Mouse (Mus musculus) intestine, embryonic 14.5 days (tissue): Measurements from ENCODE around the gene Wnt7b. TPM values are rescaled to one million over a fixed set of nuclear protein-coding genes. Genes with fewer than 3 reads are reported as not detected.
A peak's percentile ranks its signal among the peaks of the same experiment; 100 is the strongest.

Source experiments
- ATAC-seq: fragments of 200-750 bp; cut with Nextera tagmentation; replicated peaks from 2 replicates; pipeline ENCODE4 v1.8.0; 2017; ENCODE audit warnings: low read depth, moderate number of reproducible peaks, moderate TSS enrichment, moderate library complexity; ENCODE audit not compliant: low FRiP score, low TSS enrichment
- DNase-seq: peaks from one replicate; pipeline ENCODE4 v3.0.0-alpha.2; 2018; ENCODE audit warnings: low spot score
- H3K27ac ChIP-seq: fragments of 300-500 bp; sonication (generic); 2 replicates; pipeline ENCODE4 v1.5.1; 2014; ENCODE audit warnings: low read depth, mild to moderate bottlenecking, control low read depth
- H3K27me3 ChIP-seq: fragments of 300-500 bp; sonication (generic); replicated peaks from 2 replicates; pipeline ENCODE4 v1.6.1; 2014; ENCODE audit warnings: low read length, control low read depth; ENCODE audit not compliant: control insufficient read depth, insufficient read depth
- H3K36me3 ChIP-seq: fragments of 300-500 bp; sonication (generic); 2 replicates; pipeline ENCODE4 v1.6.1; 2014; ENCODE audit warnings: low read length, control low read depth; ENCODE audit not compliant: control insufficient read depth, insufficient read depth
- H3K4me1 ChIP-seq: fragments of 300-500 bp; sonication (generic); replicated peaks from 2 replicates; pipeline ENCODE4 v1.6.1; 2014; ENCODE audit warnings: low read length, control low read depth, mixed read lengths; ENCODE audit not compliant: control insufficient read depth, insufficient read depth
- H3K4me2 ChIP-seq: fragments of 300-500 bp; sonication (generic); 2 replicates; pipeline ENCODE4 v1.6.1; 2014; ENCODE audit warnings: low read length
- H3K4me3 ChIP-seq: fragments of 300-500 bp; sonication (generic); 2 replicates; pipeline ENCODE4 v1.5.1; 2014; ENCODE audit warnings: low read depth, low read length, control low read depth, mixed read lengths
- H3K9ac ChIP-seq: fragments of 300-500 bp; sonication (generic); 2 replicates; pipeline ENCODE4 v1.6.1; 2014; ENCODE audit warnings: mild to moderate bottlenecking, low read length
- H3K9me3 ChIP-seq: fragments of 300-500 bp; sonication (generic); 2 replicates; pipeline ENCODE4 v1.6.1; 2016; ENCODE audit warnings: low read length, control low read depth; ENCODE audit not compliant: control insufficient read depth
- WGBS: fragments of 180-500 bp; shearing (Covaris S2); extraction: QIAGEN DNeasy Blood & Tissue Kit; methylation state at CpG from one replicate; pipeline ENCODE4 v1.1.7; 2014; 5-methylcytosine and 5-hydroxymethylcytosine counted together
- polyA plus RNA-seq: library from polyadenylated mRNA; unstranded; fragments of >200 nt; fragmentation: Nextera tagmentation; extraction: Ambion mirVana; gene quantifications from 2 replicates; pipeline ENCODE4 v1.2.1, GENCODE M21; 2014

Wnt7b gene
- polyA plus RNA-seq, 1 experiment from 2014 or later = 2.2 TPM

DNA sequence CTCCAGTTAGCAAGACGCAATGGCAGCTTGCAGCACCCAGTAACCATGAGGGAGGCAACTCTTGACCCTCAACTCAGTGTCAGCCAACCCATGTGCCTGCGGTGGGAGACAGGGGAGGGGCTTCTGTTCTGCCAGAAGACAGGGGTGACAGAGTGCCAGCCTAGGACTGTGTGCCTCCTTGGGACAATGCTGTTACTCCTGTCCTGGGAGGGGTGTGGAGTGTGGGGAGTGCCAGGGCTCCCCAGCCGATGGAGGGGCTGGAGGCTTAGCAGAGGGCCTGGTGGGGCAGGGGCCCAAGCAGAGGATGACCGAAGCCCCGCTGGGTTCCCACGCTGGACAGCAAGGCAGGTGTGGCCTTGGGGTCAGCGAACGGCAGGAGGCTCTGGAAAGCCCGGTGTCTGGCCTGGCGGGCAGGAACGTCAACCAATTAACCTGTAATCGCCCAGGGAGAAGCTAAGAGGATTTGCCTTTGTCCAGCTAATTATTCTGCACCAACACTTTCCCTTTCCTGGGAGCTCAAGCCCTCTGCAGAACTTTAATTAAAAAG is 57.8 kb downstream of the Wnt7b start:
- Histone ChIP-seq H3K4me3 (no peak overlapping the region), H3K9me3 (no peaks in the 10 kb centered on the region), H3K27me3 (no peaks in the 10 kb centered on the region), H3K4me2 (no peak overlapping the region), H3K27ac (no peak overlapping the region), H3K9ac (no peak overlapping the region), H3K4me1 (peaks cover 12% of the 10 kb centered on the region), H3K36me3 (no peaks in the 10 kb centered on the region)
- WGBS = 37% methylated on average over 12 of the region's 12 CpGs
- no peak for ATAC-seq
- no peak for DNase-seq

DNA sequence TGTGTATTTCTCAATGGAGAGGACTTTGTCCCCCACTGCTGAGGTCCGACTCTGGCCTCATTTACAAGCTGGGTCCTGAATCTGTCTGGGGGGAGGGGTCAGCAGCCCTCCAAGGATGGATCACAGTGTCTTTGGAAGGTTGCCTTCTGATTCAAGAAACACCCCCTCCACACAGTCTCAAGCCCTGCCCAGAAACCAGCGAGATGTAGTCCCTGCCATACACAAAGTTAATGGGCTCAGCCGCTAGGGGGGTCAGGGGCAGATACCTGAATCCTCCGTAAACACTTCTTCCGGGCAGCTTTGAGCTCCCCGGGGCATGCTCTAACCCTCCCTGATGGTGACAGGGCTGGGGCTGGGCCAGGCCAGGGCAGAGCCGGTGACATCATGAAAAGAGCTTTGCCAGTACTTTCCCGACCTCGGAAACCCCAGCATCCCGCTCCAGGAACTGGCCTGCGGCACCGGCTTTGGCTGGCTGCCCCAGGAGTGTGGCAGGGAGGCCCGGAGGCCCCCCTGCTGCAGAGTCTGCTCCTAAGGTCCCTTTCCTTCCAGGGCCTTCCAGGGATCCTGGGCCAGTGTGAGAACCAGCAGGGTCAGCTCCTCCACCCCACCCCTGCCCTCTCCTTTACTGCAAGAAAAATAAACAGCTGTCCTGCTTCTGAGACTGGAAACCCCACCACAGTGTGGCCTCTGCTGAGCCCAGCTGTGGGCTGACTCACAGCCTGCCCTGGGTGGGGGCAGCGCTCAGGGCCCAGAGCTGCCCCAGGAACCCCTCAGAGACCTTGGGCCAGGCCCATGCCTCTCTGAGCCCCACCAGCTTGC is 58.9 kb downstream of the Wnt7b start:
- Histone ChIP-seq H3K4me3 (no peak overlapping the region), H3K36me3 (no peaks in the 10 kb centered on the region), H3K9me3 (no peaks in the 10 kb centered on the region), H3K27ac (no peak overlapping the region), H3K4me1 (peaks cover 12% of the 10 kb centered on the region), H3K9ac (no peak overlapping the region), H3K27me3 (no peaks in the 10 kb centered on the region), H3K4me2 (peak overlapping the region; percentile 18; the same call in 1 of the 2 replicates)
- WGBS = 7% methylated on average over 14 of the region's 14 CpGs
- DNase-seq (peak; percentile 71), ATAC-seq (peak; percentile 62)

DNA sequence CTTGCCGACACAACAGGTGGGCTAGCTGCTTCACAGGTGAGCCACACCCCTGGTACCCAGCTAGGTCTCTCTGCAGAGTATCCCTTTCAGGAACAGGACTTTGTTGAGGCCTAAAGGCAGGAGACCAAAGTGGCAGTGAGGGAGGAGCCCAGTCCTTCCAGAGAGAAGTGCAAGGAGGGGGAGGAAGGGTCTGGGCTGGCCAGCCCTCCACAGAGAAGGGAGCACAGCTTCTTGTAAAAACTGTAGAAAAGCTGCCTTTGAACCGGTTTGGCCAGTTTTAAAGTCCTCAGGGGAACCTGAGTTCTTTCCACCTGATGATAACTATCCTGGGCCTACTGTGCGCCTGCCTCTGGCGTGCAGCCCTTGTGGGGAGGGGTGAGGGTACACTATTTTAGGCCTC is 62.8 kb downstream of the Wnt7b start:
- Histone ChIP-seq H3K27me3 (no peaks in the 10 kb centered on the region), H3K9ac (no peak overlapping the region), H3K4me2 (no peak overlapping the region), H3K36me3 (no peaks in the 10 kb centered on the region), H3K4me3 (no peak overlapping the region), H3K9me3 (no peaks in the 10 kb centered on the region), H3K27ac (no peak overlapping the region), H3K4me1 (peaks cover 12% of the 10 kb centered on the region)
- DNase-seq (no peak), ATAC-seq (peak; percentile 70; the same call in 1 of the 2 replicates)
- WGBS = 49% methylated on average over 4 of the region's 4 CpGs

- Histone ChIP-seq H3K36me3 (no peaks in the 10 kb centered on the region), H3K27ac (no peak overlapping the region), H3K9ac (no peak overlapping the region), H3K9me3 (no peaks in the 10 kb centered on the region), H3K4me3 (no peak overlapping the region), H3K4me2 (no peak overlapping the region), H3K27me3 (no peaks in the 10 kb centered on the region), H3K4me1 (no peaks in the 10 kb centered on the region)
- no peak for DNase-seq
- 70% methylated on average over 32 of the region's 32 CpGs for WGBS
- no peak for ATAC-seq
These were observed 74.8 kb downstream of the Wnt7b start for GRCm38 (mm10) chr15:85507370-85508014.

GRCm38 (mm10) chr15:85506680-85507079 is 75.6 kb downstream of the Wnt7b start:
- H3K27ac ChIP-seq = no peak overlapping the region
- no peaks in the 10 kb centered on the region for H3K4me1 ChIP-seq
- ATAC-seq (no peak), DNase-seq (no peak)
- no peak overlapping the region for H3K4me3 ChIP-seq
- 50% methylated on average over 1 of the region's 1 CpGs for WGBS
- H3K9ac ChIP-seq = no peak overlapping the region
- no peaks in the 10 kb centered on the region for H3K9me3 ChIP-seq
- no peaks in the 10 kb centered on the region for H3K27me3 ChIP-seq
- no peaks in the 10 kb centered on the region for H3K36me3 ChIP-seq
- no peak overlapping the region for H3K4me2 ChIP-seq

- H3K4me3 ChIP-seq = no peak overlapping the region
- ATAC-seq (no peak), DNase-seq (no peak)
- no peak overlapping the region for H3K27ac ChIP-seq
- no peaks in the 10 kb centered on the region for H3K36me3 ChIP-seq
- H3K4me1 ChIP-seq = no peaks in the 10 kb centered on the region
- H3K9ac ChIP-seq = no peak overlapping the region
- WGBS = 42% methylated on average over 14 of the region's 14 CpGs
- no peaks in the 10 kb centered on the region for H3K27me3 ChIP-seq
- H3K4me2 ChIP-seq = no peak overlapping the region
- H3K9me3 ChIP-seq = no peaks in the 10 kb centered on the region
These were observed 77.0 kb downstream of the Wnt7b start for GRCm38 (mm10) chr15:85505118-85505925.

DNA sequence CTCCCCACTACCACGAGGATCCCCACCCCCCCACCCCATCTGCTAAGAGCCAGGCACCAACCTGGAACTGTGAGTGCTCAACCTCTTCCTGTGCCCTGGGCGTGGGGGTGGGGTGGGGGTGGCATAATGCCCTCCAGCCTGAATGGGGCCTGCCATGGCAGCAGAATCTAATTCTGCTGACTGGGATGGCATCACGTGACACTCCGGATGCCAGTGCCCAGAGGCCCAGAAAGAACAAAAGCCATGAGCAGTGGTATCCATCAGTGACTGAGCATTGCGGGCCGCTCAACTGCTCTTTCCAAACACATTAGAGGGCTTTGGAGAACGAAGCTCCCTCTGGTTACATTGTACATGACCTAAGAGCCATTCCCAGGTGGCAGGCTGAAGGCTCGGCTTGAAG is 79.1 kb downstream of the Wnt7b start, which contains the start of gene 7530416G11Rik:
Gene 7530416G11Rik, minus strand, starts transcription at position 101 of the 400 bp plus-strand sequence.
- WGBS = 84% methylated on average over 8 of the region's 8 CpGs
- Histone ChIP-seq H3K27me3 (no peaks in the 10 kb centered on the region), H3K4me3 (no peak within 1 kb of the TSS), H3K9ac (no peak within 1 kb of the TSS), H3K27ac (no peak within 1 kb of the TSS), H3K4me1 (no peaks in the 10 kb centered on the region), H3K4me2 (no peak within 1 kb of the TSS), H3K36me3 (no peaks in the 10 kb centered on the region), H3K9me3 (no peaks in the 10 kb centered on the region)
- ATAC-seq (no peak), DNase-seq (no peak)

DNA sequence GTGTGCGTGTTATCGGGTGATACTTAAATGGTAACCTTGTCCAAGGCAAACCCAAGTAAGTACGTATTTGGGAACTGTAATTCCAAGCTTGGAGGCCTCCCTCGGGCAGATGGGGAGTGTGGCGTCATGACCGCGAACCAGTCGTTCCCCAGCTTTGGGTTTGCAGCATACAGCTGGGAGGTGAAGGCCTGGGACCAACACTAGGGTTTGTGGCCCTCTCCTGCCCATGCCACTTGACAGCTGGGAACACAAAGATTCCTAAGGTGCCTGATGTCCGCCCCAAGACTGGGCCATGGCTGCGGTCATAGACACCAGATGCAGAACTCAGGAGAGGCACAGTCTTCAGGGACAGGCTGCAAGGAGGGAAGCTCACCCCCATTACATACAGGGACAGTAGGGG is 82.0 kb downstream of the Wnt7b start:
- H3K4me1 ChIP-seq = no peaks in the 10 kb centered on the region
- DNase-seq (no peak), ATAC-seq (no peak)
- no peak overlapping the region for H3K4me2 ChIP-seq
- H3K27ac ChIP-seq = no peak overlapping the region
- no peak overlapping the region for H3K9ac ChIP-seq
- H3K36me3 ChIP-seq = no peaks in the 10 kb centered on the region
- H3K9me3 ChIP-seq = no peaks in the 10 kb centered on the region
- WGBS = 84% methylated on average over 10 of the region's 10 CpGs
- H3K4me3 ChIP-seq = no peak overlapping the region
- H3K27me3 ChIP-seq = 0 out of 2 replicates have a peak, but pooled peaks cover 3% of the 10 kb centered on the region
